Mouse (Mus musculus): ENCODE results near the gene N4bp2l2. TPM values are rescaled to one million over a fixed set of nuclear protein-coding genes. Genes with fewer than 3 reads are reported as not detected.

The N4bp2l2 gene
- polyA plus RNA-seq, 1 experiment from 2014 or later, result 30.2 TPM

DNA sequence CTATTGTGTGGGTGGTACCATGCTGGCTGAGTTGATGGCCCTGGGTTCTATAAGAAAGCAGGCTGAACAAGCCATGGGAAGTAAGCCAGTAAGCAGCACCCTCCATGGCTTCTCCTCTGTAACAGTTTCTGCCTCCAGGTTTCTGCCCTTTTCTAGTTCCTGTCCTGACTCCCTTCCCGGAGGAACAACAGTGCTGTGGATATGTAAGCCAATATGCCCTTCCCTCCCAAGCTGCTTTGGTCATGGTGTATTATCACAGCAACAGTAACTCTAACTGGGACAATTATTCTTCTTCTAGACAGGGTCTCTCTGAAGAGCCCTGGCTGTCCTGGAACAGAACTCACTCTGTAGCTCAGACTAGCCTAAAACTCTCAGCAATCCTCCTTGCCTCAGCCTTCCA is 54.8 kb downstream of the N4bp2l2 start:
- no peak overlapping the region for H3K4me2 ChIP-seq (ENCODE audit: low read length)
- WGBS, result 88% methylated on average over 1 of the region's 1 CpGs

DNA sequence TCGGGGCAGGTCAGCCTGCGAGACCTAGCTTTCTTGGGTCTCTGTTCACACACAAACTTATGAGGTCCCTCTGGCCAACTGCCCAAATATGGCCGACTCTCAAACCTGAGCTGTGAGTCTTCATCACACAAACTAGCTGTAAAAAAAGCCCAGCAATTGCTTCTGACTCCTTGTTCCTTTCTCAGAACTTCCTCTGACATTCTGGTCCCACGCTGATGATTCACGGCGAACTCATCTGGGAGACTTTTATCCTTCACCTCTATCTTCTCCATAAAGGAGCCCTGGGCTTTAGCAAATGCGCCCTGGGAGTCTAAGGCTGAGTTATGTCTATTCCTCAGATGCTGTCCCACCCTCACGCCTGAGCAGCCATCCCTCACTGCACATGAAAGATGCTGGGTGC is 58.4 kb downstream of the N4bp2l2 start:
- no peak for DNase-seq (ENCODE audit: low spot score)
- Histone ChIP-seq H3K36me3 (ENCODE audit: control insufficient read depth, insufficient read depth, low read length) (peaks cover 12% of the 10 kb centered on the region), H3K9ac (ENCODE audit: low read length) (no peak overlapping the region), H3K27ac (ENCODE audit: low read depth, low read length) (no peak overlapping the region), H3K4me1 (ENCODE audit: control insufficient read depth, insufficient read depth, low read length) (no peaks in the 10 kb centered on the region), H3K9me3 (replicated peaks; ENCODE audit: control insufficient read depth, low read length) (no peaks in the 10 kb centered on the region), H3K4me2 (ENCODE audit: low read length) (no peak overlapping the region), H3K27me3 (replicated peaks; ENCODE audit: control insufficient read depth, insufficient read depth, low read length) (no peaks in the 10 kb centered on the region), H3K4me3 (ENCODE audit: low read depth, low read length) (no peak overlapping the region)
- ATAC-seq, result no peak
- 98% methylated on average over 8 of the region's 8 CpGs for WGBS

More for the DNA sequence above, 54.8 kb downstream of the N4bp2l2 start:
- ATAC-seq, result no peak
- Histone ChIP-seq H3K4me3 (ENCODE audit: low read depth, low read length) (no peak overlapping the region), H3K27me3 (replicated peaks; ENCODE audit: control insufficient read depth, insufficient read depth, low read length) (no peaks in the 10 kb centered on the region), H3K9me3 (replicated peaks; ENCODE audit: control insufficient read depth, low read length) (no peaks in the 10 kb centered on the region), H3K9ac (ENCODE audit: low read length) (no peak overlapping the region), H3K4me1 (ENCODE audit: control insufficient read depth, insufficient read depth, low read length) (no peaks in the 10 kb centered on the region), H3K27ac (ENCODE audit: low read depth, low read length) (no peak overlapping the region), H3K36me3 (ENCODE audit: control insufficient read depth, insufficient read depth, low read length) (peaks cover 9% of the 10 kb centered on the region)
- DNase-seq (ENCODE audit: low spot score), result no peak

DNA sequence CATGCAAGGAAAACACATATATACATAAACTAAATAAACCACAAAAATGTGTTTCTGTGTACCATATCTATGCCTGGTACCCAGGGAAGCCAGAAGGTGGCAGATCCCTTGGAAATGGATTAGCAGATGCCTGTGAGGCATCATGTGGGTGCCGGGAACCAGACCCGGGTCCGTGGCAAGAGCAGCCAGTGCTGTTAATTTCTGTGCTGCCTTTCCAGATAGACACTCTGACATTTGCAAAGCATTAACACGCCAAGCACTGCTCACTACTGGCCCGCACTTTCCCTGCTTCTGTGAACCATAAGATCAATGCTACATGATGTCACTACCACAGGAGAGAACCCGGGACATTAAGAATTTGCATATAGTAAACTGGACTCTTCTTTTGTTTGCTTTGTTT is 59.9 kb downstream of the N4bp2l2 start:
- H3K4me2 ChIP-seq (ENCODE audit: low read length), result no peak overlapping the region
- WGBS, result 93% methylated on average over 6 of the region's 6 CpGs
- H3K9me3 ChIP-seq (replicated peaks; ENCODE audit: control insufficient read depth, low read length), result no peaks in the 10 kb centered on the region
- H3K27me3 ChIP-seq (replicated peaks; ENCODE audit: control insufficient read depth, insufficient read depth, low read length), result no peaks in the 10 kb centered on the region
- peaks cover 12% of the 10 kb centered on the region for H3K36me3 ChIP-seq (ENCODE audit: control insufficient read depth, insufficient read depth, low read length)
- no peak for DNase-seq (ENCODE audit: low spot score)
- no peak overlapping the region for H3K9ac ChIP-seq (ENCODE audit: low read length)
- H3K4me3 ChIP-seq (ENCODE audit: low read depth, low read length), result no peak overlapping the region
- no peak overlapping the region for H3K27ac ChIP-seq (ENCODE audit: low read depth, low read length)
- no peak for ATAC-seq
- H3K4me1 ChIP-seq (ENCODE audit: control insufficient read depth, insufficient read depth, low read length), result no peaks in the 10 kb centered on the region

DNA sequence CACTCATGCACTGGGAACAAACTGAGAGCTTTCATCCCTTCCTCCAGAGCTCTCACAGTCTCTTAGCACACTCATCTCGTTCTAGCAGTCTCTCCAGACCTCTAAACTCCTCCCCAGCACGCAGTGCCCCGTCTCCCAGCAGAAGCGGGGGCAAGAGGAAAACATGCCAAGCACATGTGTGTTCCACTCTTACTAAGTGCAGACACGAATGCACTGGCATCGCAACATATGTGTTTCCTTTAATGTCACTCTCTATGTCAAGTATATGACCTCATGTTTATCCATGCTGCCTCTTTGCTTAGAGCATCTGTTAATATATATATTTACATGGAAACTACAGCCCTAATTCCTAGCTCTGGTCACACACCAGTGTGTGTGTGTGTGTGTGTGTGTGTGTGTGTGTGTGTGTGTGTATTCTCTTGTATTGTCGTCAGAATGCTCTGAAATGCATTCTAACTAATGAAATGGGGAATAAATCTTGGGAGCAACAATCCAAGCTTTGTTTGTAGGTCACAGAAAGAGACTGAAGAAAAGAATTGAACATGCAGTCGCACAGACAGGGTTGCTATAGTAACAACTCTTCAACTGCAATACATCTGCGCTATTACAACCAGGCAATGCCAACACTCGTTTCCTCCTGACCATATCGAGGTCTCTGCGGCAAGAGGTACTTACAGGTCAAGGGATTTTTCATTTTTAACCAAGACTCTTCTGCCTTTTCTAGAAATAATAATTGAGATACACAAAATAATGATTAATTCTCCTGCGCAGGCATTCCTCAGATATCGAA is 64.3 kb downstream of the N4bp2l2 start:
- H3K9ac ChIP-seq (ENCODE audit: low read length), result no peak overlapping the region
- DNase-seq (ENCODE audit: low spot score) (peak; percentile 40), ATAC-seq (peak; percentile 35; the same call in 1 of the 2 replicates)
- 65% methylated on average over 14 of the region's 14 CpGs for WGBS
- H3K4me1 ChIP-seq (ENCODE audit: control insufficient read depth, insufficient read depth, low read length), result no peaks in the 10 kb centered on the region
- H3K9me3 ChIP-seq (replicated peaks; ENCODE audit: control insufficient read depth, low read length), result no peaks in the 10 kb centered on the region
- H3K36me3 ChIP-seq (ENCODE audit: control insufficient read depth, insufficient read depth, low read length), result peaks cover 5% of the 10 kb centered on the region; the same call in 1 of the 2 replicates
- H3K4me3 ChIP-seq (ENCODE audit: low read depth, low read length), result no peak overlapping the region
- H3K27ac ChIP-seq (ENCODE audit: low read depth, low read length), result no peak overlapping the region
- no peaks in the 10 kb centered on the region for H3K27me3 ChIP-seq (replicated peaks; ENCODE audit: control insufficient read depth, insufficient read depth, low read length)
- H3K4me2 ChIP-seq (ENCODE audit: low read length), result no peak overlapping the region

DNA sequence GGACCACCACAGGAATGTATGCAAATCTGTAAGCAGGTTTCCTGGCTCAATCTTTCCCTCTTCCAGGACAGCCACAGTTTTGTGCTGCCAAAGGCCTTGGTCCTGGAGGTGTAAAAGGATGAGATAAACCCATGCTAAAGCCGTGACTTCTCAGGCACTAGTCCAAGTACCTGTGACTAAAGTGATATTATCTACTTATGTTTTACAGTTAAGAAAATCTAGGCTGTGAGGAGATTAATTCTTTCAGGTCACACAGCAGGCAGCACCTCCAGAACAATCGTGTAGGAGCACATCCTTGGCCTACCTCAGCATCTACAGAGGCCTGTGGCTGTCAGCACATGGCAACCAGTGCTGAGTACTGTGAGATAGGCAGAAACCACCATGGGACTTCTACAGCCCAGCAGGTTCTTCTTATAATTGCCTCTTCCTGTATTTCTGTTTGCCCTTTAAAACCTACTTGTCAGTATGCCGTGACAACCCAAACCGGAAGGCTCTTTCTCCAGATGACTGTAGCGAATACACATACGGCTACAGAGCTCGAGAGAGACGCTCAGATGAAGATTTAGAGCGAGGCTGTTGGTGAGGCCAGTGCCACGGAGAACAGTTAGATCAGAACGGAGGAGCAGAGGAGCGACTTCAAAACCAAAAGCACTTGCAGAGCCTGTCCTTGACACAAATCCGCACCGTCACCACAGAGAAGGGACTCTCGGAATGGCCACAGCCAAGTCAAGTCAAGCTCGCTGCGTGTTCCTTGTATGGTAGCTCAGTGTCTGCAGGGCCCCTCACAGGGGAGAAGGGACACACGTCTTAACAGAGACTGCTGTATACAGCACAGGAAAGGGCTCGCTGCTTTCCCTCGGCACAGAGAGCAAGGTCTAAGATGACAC is 65.2 kb downstream of the N4bp2l2 start:
- Histone ChIP-seq H3K27me3 (replicated peaks; ENCODE audit: control insufficient read depth, insufficient read depth, low read length) (no peaks in the 10 kb centered on the region), H3K9me3 (replicated peaks; ENCODE audit: control insufficient read depth, low read length) (no peaks in the 10 kb centered on the region), H3K4me3 (ENCODE audit: low read depth, low read length) (no peak overlapping the region), H3K4me1 (ENCODE audit: control insufficient read depth, insufficient read depth, low read length) (no peaks in the 10 kb centered on the region), H3K9ac (ENCODE audit: low read length) (no peak overlapping the region), H3K27ac (ENCODE audit: low read depth, low read length) (no peak overlapping the region), H3K36me3 (ENCODE audit: control insufficient read depth, insufficient read depth, low read length) (0 out of 2 replicates have a peak, but pooled peaks cover 2% of the 10 kb centered on the region), H3K4me2 (ENCODE audit: low read length) (no peak overlapping the region)
- WGBS, result 79% methylated on average over 20 of the region's 20 CpGs
- DNase-seq (ENCODE audit: low spot score) (no peak), ATAC-seq (no peak)

DNA sequence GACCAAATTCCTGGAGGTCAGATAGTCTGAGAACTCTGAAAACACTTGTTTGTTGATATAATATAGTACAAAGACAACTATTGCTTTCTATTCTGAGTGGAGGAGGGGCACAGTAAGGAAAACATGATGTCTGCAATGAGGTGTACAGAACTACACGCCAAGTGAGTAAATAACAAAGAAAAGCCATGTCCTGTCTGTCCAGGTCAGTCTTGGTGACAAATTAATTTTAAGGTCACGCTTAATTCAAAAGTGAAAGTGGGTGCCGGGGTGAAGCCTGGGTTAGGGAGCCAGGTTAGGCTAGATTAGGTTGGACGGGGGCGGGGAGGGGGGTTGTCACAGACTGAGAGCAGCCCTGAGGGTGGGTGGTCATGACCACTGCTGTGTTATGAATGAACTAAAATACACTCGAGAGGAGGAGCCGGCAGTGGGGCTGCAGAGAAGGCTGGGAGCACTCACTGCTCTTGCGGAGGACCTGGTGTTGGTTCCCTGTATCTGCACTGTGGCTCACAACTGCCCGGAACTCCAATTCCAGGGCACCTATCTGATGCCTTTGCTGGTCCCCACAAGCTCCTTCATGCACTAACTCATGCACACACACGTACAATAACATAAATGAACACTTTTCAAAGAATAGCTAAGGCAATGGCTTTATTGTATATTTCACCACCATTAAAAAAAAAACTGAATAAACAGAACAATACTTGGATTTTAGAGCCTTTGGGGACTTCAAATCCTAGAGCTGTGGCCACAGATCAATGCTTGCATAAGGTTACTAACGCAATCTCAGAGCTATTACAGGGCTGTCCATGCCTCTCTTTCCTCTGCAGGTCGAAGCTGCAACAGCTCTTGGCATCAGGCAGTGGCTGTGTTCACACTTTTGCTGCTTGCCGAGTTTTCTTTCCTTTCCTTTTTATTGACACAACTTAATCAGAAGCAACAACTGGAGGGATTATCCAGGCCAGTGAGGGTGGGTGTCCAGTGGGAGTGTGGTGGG is 66.4 kb downstream of the N4bp2l2 start:
- Histone ChIP-seq H3K4me3 (ENCODE audit: low read depth, low read length) (no peak overlapping the region), H3K36me3 (ENCODE audit: control insufficient read depth, insufficient read depth, low read length) (0 out of 2 replicates have a peak, but pooled peaks cover 2% of the 10 kb centered on the region), H3K9ac (ENCODE audit: low read length) (no peak overlapping the region), H3K9me3 (replicated peaks; ENCODE audit: control insufficient read depth, low read length) (no peaks in the 10 kb centered on the region), H3K27ac (ENCODE audit: low read depth, low read length) (no peak overlapping the region), H3K4me1 (ENCODE audit: control insufficient read depth, insufficient read depth, low read length) (peaks cover 3% of the 10 kb centered on the region), H3K4me2 (ENCODE audit: low read length) (no peak overlapping the region), H3K27me3 (replicated peaks; ENCODE audit: control insufficient read depth, insufficient read depth, low read length) (no peaks in the 10 kb centered on the region)
- ATAC-seq (no peak), DNase-seq (ENCODE audit: low spot score) (no peak)
- WGBS, result 69% methylated on average over 13 of the region's 13 CpGs

DNA sequence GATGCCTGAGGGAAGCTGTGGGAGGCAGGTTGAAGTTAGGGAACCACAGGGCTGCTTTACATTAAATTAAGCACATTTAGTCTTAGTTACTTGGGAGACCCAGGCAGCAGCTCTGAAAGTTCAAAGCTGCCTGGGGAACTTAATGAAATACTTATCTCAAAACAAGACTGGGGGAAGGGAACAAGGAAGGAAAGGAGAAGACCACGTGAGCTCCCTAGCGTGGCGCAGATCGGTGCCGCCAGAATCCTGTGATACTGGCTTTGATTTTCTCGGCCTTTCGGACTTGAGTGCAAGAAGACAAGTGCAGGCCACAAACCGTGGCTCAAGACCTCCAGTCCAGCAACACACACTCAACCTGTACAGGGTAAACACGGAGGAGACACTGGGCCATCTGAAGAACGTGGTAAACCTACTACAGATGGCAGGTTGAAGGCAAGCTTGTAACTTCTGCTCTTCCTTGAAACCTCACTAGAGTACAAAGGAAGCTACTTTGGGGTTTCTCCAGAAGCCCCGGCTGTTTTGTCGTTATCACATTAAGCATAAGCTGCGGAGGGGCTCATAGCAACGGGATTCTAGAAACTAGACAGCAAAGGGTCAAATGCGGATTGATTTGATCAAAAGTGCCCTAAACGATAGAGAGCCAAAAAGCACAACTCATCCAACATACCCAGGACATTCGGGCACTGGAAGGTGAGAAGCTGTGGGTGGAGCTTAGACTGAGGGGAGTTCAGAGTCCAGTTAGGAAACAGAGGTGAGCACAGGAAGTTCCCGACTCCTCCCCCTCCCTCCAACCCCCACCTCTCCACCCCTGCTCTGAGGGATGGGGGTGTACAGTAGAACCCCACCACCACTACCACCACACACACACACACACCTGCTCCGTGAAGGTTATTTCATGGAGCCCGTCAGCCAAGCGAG is 67.5 kb downstream of the N4bp2l2 start:
- H3K9me3 ChIP-seq (replicated peaks; ENCODE audit: control insufficient read depth, low read length), result no peaks in the 10 kb centered on the region
- H3K4me1 ChIP-seq (ENCODE audit: control insufficient read depth, insufficient read depth, low read length), result peaks cover 3% of the 10 kb centered on the region
- DNase-seq (ENCODE audit: low spot score) (no peak), ATAC-seq (no peak)
- no peak overlapping the region for H3K9ac ChIP-seq (ENCODE audit: low read length)
- H3K4me3 ChIP-seq (ENCODE audit: low read depth, low read length), result no peak overlapping the region
- no peaks in the 10 kb centered on the region for H3K27me3 ChIP-seq (replicated peaks; ENCODE audit: control insufficient read depth, insufficient read depth, low read length)
- no peak overlapping the region for H3K4me2 ChIP-seq (ENCODE audit: low read length)
- H3K27ac ChIP-seq (ENCODE audit: low read depth, low read length), result no peak overlapping the region
- H3K36me3 ChIP-seq (ENCODE audit: control insufficient read depth, insufficient read depth, low read length), result 0 out of 2 replicates have a peak, but pooled peaks cover under 1% of the 10 kb centered on the region
- 66% methylated on average over 21 of the region's 21 CpGs for WGBS

All from forebrain, embryonic 14.5 days (tissue).